Mouse (Mus musculus): ENCODE data around the gene Grtp1.

Grtp1 gene

GRCm38 (mm10) chr8:13200301-13201012, at the start of gene Grtp1:
Gene Grtp1 (minus strand): TSS chr8:13200620.
- no peak for DNase-seq (ENCODE audit: low spot score in 2 of 2)

DNA sequence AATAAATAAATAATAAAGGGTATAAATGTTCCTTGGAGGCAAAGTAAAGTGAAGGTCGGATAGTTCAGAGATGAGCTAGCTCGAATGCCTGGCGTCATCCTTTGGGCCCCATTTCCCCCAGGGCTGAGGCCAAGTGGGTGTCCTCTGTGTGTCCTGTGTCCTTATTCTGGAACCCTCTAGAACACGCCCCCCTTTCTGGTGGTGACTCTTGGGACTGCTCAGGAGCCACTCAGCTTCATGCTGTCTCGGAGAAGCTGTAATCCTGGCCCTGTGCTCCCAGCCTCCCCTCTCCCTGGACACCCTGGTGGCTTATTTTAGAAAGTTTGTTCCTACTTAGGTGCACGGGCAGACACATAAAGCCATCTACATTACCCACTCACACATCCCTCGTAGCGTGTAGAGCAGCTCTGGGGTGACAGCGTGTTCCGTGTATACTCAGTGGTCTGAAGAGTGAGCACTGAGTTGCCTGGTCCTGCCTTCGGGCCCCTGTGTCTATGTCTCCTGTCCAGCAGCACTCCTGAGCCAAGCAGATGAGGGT, 44.0 kb upstream of the Grtp1 start:
- no peak for DNase-seq (ENCODE audit: low spot score in 2 of 2)

DNA sequence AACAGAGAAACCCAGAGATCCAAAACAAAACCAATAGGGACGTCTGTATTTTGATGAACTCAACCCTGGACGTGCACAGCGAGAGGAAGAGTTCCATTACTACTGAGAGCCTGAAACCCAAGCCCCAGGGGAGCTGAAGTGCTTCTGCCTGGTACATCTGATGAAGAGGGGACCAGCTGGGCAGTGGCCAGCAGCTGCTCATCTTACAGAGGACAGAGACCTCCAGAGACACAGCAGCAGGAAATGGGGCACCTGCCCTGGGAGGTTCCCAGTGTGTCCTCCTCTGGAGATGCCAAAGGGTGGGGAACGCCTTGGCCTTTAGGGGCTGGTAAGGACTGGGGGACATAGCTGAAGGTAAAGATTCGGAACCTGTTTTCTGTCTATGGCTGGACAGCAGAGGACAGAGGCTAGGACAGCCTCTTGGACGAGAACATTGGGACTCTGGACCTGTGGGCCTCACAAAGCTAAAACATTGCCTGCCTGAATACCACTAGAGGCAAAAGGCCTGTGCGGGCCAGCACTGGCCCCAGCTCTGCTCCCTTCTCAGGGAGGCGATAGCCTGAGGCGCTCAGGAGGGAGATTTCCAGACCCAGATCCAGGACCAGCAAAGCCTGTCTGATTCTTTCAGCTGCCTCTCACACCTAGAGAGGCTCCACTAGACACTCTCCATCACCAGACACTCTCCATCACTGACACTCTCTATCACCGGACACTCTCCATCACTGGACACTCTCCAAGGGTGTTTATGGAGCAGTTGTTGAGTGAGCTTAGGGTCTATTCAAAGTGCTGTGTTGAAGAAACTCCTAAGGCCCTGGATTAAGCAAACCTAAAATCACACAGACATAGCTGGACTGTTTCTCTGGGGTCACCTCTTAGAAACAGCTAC, 42.8 kb upstream of the Grtp1 start:
- DNase-seq (ENCODE audit: low spot score in 2 of 2), result no peak

DNA sequence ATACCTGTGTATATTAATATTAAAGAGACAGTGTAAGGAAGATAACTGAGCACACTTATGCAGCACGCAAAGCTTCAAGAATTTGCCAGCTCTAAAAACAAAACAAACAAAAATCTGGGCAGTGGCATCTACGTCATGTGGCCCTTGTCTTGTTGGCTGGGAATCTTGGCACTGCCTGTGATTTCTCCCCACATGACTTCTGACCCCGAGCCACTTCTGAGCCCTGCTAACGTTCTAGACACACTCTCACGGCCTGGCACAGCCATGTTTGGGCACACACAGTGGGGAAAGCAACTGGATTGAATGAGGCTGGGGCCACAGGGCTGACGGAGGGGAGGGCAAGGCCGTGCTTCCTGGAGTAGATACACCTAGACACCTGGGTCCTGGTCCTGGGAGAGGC, 40.3 kb upstream of the Grtp1 start:
- no peak for DNase-seq (ENCODE audit: low spot score in 2 of 2)

GRCm38 (mm10) chr8:13240055-13240454, 39.6 kb upstream of the Grtp1 start:
- no peak for DNase-seq (ENCODE audit: low spot score in 2 of 2)

- no peak for DNase-seq (ENCODE audit: low spot score in 2 of 2)
Measured at GRCm38 (mm10) chr8:13234803-13235202, 34.4 kb upstream of the Grtp1 start.

- no peak for DNase-seq (ENCODE audit: low spot score in 2 of 2)
Measured at GRCm38 (mm10) chr8:13230471-13230870, 30.1 kb upstream of the Grtp1 start.

- no peak for DNase-seq (ENCODE audit: low spot score in 2 of 2)
Measured at GRCm38 (mm10) chr8:13229802-13230201, 29.4 kb upstream of the Grtp1 start.

GRCm38 (mm10) chr8:13228923-13229610, 28.6 kb upstream of the Grtp1 start:
- DNase-seq (ENCODE audit: low spot score in 2 of 2), result no peak

DNA sequence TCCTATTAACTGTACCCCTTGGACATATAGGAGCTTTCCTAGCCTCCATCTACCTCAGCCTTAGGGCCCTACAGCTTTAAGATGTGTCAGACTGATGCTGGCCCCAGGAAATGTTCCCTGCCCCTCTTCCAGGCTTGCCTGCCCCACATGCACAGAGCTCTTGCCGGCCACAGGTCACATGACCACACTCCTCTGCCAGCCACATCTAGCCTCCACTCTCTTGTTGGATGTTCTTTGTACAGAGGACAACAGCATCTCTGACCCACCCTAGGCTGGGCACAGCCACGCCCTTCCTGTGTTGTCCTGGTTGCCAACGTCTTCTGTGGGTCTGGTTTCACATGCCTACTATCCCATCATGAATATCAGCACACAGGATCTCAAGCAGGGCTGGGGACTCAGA, 26.8 kb upstream of the Grtp1 start:
- DNase-seq (ENCODE audit: low spot score in 2 of 2), result no peak

GRCm38 (mm10) chr8:13226288-13226687, 25.9 kb upstream of the Grtp1 start:
- DNase-seq (ENCODE audit: low spot score in 2 of 2), result peak in 1 of 2 experiments; percentile 22

- DNase-seq (ENCODE audit: low spot score in 2 of 2), result no peak
Measured at GRCm38 (mm10) chr8:13224426-13224825, 24.0 kb upstream of the Grtp1 start.

DNA sequence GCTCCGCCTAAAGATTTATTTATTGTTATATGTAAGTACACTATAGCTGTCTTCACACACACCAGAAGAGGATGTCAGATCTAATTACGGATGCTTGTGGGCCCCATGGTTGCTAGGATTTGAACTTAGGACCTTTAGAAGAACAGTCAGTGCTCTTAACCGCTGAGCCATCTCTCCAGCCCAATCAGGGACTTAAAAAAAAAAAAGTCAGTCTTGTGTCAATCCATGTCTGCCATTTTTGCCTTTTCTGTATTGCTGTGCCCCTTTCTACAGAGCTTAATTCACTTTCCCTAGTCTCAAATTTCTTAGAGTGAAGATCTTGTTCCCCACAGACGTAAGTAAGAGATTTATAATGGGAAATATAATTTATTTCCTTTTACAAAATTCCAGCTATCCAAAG, 18.0 kb upstream of the Grtp1 start:
- no peak for DNase-seq (ENCODE audit: low spot score in 2 of 2)

DNA sequence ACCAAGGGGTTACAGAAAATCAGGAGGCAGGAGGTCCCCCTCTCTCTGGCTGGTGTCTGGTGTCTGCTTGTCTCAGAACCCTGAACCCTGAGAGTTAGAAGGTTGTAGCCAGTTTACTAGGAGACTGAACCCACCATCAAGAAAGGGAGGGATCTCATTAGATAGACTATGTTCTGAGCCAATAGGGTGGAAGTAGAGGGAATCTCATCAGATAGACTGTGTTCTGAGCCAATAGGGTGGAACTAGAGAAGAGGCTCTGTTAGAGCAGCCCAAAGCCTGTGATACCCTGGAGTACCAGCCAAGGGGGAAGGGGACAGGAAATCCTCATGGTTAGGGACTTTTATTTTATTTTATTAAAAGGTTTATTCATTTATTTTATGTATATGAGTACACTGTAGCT, 17.6 kb upstream of the Grtp1 start:
- DNase-seq (ENCODE audit: low spot score in 2 of 2), result no peak

DNA sequence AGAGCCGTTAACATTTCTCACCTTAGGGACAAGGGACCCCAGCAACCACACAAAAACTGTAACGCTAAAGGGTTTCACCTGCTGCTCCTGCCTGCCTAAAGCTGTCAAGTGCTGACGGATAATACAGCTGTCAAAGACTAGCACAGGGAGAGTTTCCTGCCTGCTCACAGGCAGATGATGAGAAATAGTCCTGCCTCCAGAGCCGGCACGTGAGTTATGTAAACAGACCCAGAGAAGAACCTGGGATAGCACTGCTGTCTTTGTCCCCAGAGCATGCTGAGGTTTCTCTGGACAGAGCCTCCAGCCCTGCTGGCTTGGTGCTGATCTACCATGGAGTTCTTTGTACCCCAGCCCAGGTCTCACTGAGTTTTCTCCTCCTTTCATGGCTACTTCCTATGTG, 16.7 kb upstream of the Grtp1 start:
- DNase-seq (ENCODE audit: low spot score in 2 of 2), result no peak

GRCm38 (mm10) chr8:13216386-13216785, 16.0 kb upstream of the Grtp1 start:
- DNase-seq (ENCODE audit: low spot score in 2 of 2), result no peak

- peak; percentile 73 to 83 for DNase-seq (ENCODE audit: low spot score in 2 of 2)
Measured at GRCm38 (mm10) chr8:13213479-13214268, 13.3 kb upstream of the Grtp1 start.

GRCm38 (mm10) chr8:13209770-13210169, 9.3 kb upstream of the Grtp1 start:
- DNase-seq (ENCODE audit: low spot score in 2 of 2), result no peak

- no peak for DNase-seq (ENCODE audit: low spot score in 2 of 2)
Measured at GRCm38 (mm10) chr8:13208627-13209355, 8.4 kb upstream of the Grtp1 start.

DNA sequence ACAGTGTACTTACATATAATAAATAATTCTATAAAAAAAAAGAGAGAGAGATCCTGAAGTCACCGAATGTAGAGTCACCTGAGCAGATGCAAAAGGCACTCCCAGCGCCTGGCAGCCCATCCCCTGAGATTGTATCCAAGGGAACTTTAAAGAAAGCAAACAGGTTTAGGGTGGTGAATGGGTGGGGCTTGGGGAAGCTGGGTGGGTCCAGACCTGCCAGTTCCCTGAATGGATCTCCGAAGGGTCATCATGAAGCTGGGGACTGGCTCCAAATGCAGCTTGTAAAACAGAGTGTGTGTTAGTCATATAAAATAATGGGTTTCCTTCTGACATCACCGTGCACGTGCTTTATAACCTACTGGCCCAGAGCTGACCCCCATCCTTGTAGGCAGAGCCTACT, 5.9 kb upstream of the Grtp1 start:
- DNase-seq (ENCODE audit: low spot score in 2 of 2), result no peak

DNA sequence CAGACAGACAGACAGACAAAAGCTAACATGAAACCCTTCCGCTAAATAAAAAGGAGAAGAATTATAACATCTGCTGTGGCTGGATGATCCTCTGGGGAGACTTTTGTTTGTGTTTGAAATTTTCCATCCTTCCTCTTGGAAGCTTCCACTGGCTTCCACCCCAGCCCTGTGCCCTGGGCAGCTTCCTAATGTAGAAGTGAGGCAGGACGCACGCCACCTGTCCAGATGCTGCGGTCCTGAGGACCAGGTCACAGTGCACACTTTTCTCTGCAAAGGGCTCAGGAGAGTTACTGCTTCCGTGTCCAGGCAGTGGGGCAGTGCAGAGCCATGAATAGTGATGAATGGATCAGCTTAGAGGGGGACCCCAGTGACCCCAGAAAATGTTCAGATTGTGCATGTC, 4.9 kb upstream of the Grtp1 start:
- DNase-seq (ENCODE audit: low spot score in 2 of 2), result no peak

All from frontal cortex, postnatal 14 days (tissue).